Mouse (Mus musculus): ENCODE results near the gene Itm2b.
A peak's percentile ranks its signal among the peaks of the same experiment; 100 is the strongest.

The Itm2b gene

GRCm38 (mm10) chr14:73368221-73368620 is 16.9 kb downstream of the Itm2b start:
- DNase-seq = no peak

GRCm38 (mm10) chr14:73366278-73366677 is 18.8 kb downstream of the Itm2b start:
- no peak for DNase-seq

- DNase-seq = no peak
These were observed 21.3 kb downstream of the Itm2b start for GRCm38 (mm10) chr14:73363782-73364181.

DNA sequence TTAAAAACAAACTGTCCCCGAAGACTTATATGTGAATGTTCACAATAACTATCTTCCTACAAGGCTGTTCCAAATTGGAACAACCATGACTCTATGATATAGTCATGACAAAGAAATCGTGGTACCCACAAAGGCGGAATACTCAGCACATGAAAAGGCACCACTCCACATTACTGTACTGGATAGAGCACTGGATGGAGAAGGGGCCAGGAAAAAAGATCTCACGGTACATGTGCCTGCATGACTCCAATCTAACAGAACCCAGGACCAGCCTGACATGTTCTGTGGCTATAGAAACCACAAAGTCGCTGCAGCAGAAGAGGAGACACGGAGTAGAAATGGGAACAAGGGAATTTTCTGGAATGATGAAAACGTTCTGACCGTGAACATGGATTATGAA is 30.4 kb downstream of the Itm2b start:
- no peak for DNase-seq

GRCm38 (mm10) chr14:73351118-73351517 is 34.0 kb downstream of the Itm2b start:
- peak; percentile 61 for DNase-seq

- no peak for DNase-seq
These were observed 35.1 kb downstream of the Itm2b start for GRCm38 (mm10) chr14:73350029-73350428.

GRCm38 (mm10) chr14:73349061-73349670 is 35.9 kb downstream of the Itm2b start:
- peak; percentile 65 for DNase-seq

- DNase-seq = peak; percentile 47
These were observed 37.8 kb downstream of the Itm2b start for GRCm38 (mm10) chr14:73347302-73347701.

DNA sequence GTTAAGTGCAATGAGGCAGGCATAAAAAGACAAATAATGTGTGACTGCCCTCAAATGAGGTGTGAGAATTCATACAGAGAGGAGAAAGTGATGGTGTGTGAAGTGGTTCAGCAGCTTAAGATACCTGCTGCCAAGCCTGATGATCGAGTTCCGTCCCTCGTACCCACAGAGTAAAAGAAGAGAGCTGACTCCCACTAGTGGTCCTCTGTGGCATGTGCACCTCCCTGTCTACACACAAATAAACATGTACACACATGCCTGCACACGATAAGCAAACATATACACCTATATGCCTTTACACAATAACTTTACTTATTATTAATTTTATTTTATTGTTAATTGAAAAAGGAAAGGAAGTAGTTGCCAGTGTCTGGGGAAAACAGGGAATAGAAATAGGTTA is 39.5 kb downstream of the Itm2b start:
- DNase-seq = no peak

GRCm38 (mm10) chr14:73340051-73340755 is 44.9 kb downstream of the Itm2b start:
- DNase-seq = no peak

- DNase-seq = no peak
These were observed 45.5 kb downstream of the Itm2b start for GRCm38 (mm10) chr14:73339615-73340014.

DNA sequence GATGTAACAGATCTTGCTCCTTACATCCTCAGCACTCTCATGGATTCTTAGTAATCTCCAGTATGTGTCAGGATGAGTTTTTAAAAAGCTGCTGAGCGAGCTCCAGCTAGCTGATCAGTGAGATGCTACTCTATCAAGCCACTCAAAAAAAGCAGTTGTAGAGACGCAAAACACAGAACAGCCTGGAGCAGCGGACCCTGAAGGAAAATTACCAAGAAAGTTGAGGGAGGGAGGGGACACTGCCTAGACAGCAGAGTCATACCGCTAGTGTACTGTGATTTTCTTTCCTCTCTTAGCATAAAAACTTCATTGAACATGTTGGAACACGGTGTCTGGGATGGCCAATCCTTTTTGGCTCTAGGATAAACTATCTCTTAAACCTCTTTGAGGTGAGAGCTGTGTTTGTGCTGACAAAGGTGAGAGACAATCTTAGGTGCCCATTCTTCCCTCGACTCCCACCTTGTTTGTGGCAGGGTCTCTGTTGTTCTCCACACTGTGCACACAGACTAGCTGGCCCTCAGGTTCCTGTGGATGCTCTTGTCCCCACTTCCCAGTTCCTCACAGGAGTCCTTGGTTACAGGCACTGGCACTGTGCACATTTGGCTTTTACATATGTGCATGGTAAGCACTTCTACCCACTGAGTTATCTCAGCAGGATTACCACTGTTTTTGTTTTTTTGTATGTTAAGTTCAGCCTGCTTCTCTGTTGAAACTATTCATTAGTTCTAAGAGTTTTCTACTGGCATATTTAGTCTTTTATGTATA is 48.6 kb downstream of the Itm2b start:
- DNase-seq = no peak

GRCm38 (mm10) chr14:73334926-73335805 is 49.9 kb downstream of the Itm2b start:
- no peak for DNase-seq

DNA sequence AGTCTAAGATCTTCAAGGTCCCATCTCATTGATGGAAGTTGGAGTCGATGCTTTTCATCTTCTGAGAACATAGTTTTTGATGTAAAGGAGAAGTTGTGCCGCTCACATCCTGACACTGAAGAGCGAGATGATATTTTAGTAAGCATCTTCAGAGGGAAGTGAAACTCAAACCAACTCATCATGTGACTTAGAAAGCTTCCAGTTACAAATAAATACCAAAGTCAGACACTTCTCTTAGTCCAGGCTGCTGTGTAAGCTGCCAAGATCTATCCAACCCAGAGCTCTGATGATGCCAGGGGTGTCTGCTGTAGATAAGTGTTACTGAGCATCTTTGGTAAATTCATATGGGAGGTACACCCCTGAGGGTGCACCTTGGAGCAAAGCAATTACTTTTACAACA is 51.2 kb downstream of the Itm2b start:
- DNase-seq = no peak

DNA sequence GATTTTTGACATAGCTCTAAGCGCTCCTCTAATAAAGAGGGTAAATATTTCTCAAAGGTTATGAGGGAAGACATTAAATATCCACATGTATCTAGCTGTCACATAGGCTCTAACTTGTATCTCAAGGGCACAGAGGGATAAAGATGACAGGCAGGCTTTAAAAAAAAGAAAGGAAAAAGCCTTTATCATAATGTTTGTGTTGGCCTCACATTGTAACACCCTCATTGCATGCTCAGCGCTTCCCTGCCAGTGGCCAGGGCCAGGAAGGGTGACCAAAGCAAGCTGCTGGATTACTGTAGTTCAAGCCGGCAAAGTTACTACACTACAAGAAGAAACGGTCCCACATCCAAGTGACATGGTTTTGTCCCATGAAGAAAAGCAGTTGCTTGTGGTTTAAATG is 53.7 kb downstream of the Itm2b start:
- DNase-seq = no peak

DNA sequence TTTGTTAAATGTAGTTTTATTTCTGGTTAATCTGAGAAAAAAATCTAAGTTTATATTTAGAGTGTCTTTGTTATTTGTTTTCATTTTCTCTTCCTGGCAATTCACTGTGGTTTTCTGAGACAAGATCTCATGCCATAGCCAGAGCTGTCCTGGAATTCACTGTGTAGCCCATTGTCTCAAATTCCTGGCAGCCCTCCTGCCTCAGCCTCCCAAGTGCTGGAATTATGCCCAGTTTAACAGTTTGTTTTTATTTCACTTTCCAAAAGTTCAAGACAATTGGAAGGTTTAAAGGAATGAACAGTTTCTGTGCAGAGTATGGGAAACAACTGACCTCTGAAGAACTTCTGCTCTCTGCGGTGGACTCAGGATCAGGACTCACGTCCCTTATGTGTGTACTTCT is 55.2 kb downstream of the Itm2b start:
- no peak for DNase-seq

- no peak for DNase-seq
These were observed 58.6 kb downstream of the Itm2b start for GRCm38 (mm10) chr14:73326511-73326910.

GRCm38 (mm10) chr14:73325456-73326381 is 59.4 kb downstream of the Itm2b start, which contains the start of gene Rb1:
Gene Rb1, minus strand, starts transcription at chr14:73325822.
- DNase-seq = peak; percentile 81

DNA sequence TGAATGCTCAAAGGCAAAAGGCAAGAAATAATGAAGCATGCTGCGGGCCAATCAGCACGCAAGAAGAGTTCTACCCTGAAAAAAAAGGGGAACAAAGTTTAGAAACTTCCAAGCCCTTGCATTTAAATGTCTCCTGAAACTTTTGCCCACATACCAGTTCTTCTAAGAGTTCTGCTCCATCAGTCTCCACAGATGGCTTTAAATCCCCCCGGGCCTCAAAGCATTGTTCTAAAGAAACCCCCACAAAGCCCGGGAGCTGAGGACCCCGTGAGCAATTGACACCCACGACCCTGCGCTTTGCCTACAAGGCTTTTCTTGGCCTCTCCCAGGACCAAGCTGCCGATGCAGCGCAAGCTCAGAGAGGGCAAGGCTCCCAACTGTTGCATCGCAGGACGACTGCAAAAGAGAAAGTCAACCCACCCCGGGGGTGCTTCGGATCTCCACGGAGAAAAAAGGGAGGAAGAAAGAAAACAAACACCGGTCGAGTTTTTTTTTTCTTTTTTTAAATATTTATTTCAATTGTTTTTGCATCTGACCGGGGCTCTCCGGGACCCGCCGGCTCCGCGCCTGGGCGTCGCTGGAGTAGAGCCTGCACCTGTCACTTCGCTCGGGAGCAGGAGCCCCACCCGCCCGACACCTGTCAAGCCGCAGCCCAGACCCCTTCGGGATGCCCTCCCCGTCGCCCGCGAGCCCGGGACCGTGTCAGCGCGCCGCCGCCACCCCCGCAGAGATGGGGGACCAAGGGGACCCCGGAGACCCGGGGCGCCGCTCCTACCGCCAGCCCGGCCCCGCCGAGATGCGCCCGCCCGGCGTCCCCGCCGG is 60.2 kb downstream of the Itm2b start:
- peak; percentile 50 for DNase-seq

- no peak for DNase-seq
These were observed 61.1 kb downstream of the Itm2b start for GRCm38 (mm10) chr14:73323965-73324364.

DNA sequence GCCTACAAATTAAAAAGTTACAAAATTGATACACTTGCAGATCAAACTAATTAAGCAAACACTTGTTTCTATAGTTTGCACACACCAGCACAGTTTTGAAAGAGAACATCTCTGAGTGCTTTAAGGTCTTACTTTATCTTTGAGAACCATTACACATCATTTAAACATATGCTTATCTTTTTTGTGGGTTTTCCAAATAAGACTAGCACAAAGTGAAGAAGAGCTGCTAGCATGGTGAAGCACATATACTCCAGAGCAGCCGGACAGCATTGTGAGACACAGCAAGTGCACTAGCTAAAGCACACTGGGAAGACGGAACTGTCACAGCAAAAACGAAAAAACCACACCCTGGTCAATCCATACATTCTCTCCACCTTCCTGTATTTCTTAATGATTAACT is 62.9 kb downstream of the Itm2b start:
- DNase-seq = no peak

Data from kidney, adult 11 months (tissue).